Mouse (Mus musculus) megakaryocyte progenitor cell, adult 5-6 weeks (primary cell): ENCODE data around the gene Acmsd. TPM values are rescaled to one million over a fixed set of nuclear protein-coding genes. Genes with fewer than 3 reads are reported as not detected.

ENCODE experiments used
- ATAC-seq: replicated peaks from 2 replicates; pipeline ENCODE4 v1.8.0; 2016; ENCODE audit warnings: mild to moderate bottlenecking, moderate TSS enrichment, inconsistent platforms; ENCODE audit not compliant: poor library complexity
- total RNA-seq, 2 experiments: library from RNA; stranded (forward) in 1 of 2; stranded (reverse) in 1 of 2; fragments of 157-497, 149-512 nt in 1 of 2; fragments of 200-1000 nt in 1 of 2; gene quantifications; 2 replicates each; pipeline versions ENCODE4 v1.2.3 to v1.2.4; 2015 to 2017

Acmsd gene
- total RNA-seq, 2 experiments from 2014 or later: 1.4 to 2.4 TPM

GRCm38 (mm10) chr1:127774501-127774880, 45.3 kb downstream of the Acmsd start:
- peak; percentile 6; the same call in 1 of the 2 replicates for ATAC-seq

- ATAC-seq: no peak
These were observed 46.0 kb downstream of the Acmsd start for GRCm38 (mm10) chr1:127775206-127775720.

DNA sequence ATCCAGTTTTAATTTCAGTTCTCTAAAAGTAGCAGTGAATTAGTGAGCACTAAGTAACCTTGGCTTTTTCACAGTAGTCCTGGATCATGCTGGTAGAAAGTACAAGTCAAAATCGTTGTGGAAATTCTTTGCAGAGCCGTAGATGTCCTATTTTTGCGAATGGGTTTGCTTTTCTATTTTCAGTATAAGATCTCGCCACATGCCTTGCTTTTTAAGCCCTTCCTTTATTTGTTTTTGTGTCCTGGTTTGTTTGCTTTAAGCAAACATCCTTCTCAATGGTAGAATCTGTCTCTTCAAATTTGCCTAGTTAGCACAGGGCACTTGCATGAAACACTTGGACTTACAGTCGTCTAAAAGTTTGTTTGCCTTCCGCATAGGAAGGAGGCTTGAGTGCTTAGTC, 47.0 kb downstream of the Acmsd start:
- ATAC-seq: no peak

GRCm38 (mm10) chr1:127778611-127779010, 49.4 kb downstream of the Acmsd start:
- no peak for ATAC-seq

GRCm38 (mm10) chr1:127780142-127780541, 50.9 kb downstream of the Acmsd start:
- ATAC-seq: peak; percentile 40

- ATAC-seq: peak; percentile 40
These were observed 51.6 kb downstream of the Acmsd start for GRCm38 (mm10) chr1:127780849-127781248.

- ATAC-seq: no peak
These were observed 54.6 kb downstream of the Acmsd start for GRCm38 (mm10) chr1:127783862-127784261.

GRCm38 (mm10) chr1:127785882-127786281, 56.7 kb downstream of the Acmsd start:
- ATAC-seq: peak; percentile 83

DNA sequence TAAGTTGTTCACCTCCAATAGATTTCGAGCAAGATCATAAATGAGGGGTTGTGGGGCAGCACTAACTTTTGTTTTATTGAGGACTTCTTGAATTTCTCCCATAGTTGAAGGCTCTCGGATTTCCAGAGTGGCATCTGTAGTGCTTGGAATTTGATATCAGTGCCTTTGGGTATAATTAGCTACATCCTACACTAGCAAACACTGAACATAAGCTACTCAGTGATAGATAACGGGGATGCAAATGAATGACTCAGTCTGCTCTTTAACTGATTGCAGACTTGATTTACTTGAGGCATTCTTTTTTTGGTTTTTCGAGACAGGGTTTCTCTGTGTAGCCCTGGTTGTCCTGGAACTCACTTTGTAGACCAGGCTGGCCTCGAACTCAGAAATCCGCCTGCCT, 59.7 kb downstream of the Acmsd start:
- no peak for ATAC-seq

DNA sequence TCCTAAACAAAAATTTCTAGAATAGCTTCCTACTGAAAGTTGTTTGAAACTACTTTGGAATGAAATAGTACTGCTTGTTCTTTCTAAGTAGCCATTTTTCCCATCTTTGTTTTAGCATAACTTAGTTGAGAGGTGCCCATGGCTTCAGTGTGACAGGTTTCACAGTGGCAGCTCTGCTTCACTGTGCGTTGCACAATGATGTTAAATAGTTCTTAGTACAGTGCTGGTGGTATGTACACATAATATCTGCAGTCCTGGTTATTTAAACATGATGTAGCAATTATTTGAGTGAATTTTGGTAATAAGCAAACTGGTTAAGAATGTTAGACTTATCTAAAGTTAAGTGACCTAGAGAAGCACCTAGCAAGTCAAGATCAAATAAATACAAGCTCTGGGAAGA, 64.2 kb downstream of the Acmsd start:
- no peak for ATAC-seq

GRCm38 (mm10) chr1:127795087-127795769, 66.0 kb downstream of the Acmsd start:
- ATAC-seq: no peak

GRCm38 (mm10) chr1:127796341-127796740, 67.1 kb downstream of the Acmsd start:
- no peak for ATAC-seq

- ATAC-seq: no peak
These were observed 67.5 kb downstream of the Acmsd start for GRCm38 (mm10) chr1:127796752-127797151.

- no peak for ATAC-seq
These were observed 73.7 kb downstream of the Acmsd start for GRCm38 (mm10) chr1:127802916-127803315.

- no peak for ATAC-seq
These were observed 79.5 kb downstream of the Acmsd start for GRCm38 (mm10) chr1:127808671-127809070.

GRCm38 (mm10) chr1:127812929-127813328, 83.7 kb downstream of the Acmsd start:
- no peak for ATAC-seq

DNA sequence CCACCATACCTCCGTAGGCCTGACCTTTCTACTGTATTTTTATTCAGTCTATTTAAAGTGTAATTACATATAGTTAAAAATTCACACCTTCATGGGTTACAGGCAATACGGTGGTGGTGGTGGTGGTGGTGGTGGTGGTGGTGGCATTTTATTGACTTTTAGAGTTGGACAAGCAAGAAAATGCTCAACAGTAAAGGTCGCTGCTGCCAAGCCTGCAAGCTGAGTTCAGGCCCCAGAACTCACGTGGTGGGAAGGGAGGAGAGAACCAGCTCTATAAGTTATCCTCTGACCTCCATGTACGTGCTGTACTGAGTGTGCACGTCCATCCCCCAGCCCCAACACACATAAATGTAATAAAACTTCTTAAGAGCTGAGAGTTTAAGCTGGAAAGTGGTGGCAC, 87.2 kb downstream of the Acmsd start:
- no peak for ATAC-seq

Other genes starting within 250 kb of the Acmsd start
- not detected in 2 replicates for gene Tmem163, start 49.9 kb upstream of the Acmsd start, total RNA-seq (2015)
- gene Tmem163, start 49.9 kb upstream of the Acmsd start, total RNA-seq (2017): not detected in 2 replicates
- gene Ccnt2, start 44.8 kb downstream of the Acmsd start, total RNA-seq (2015): 30.7 and 32.9 TPM in 2 replicates
- gene Ccnt2, start 44.8 kb downstream of the Acmsd start, total RNA-seq (2017): 36.4 and 48.2 TPM in 2 replicates
- 0.32 and 0.35 TPM in 2 replicates for gene Map3k19, start 125.6 kb downstream of the Acmsd start, total RNA-seq (2015)
- 0.10 TPM in 1 of 2 replicates, not detected in the other for gene Map3k19, start 125.6 kb downstream of the Acmsd start, total RNA-seq (2017)
- gene Rab3gap1, start 139.4 kb downstream of the Acmsd start, total RNA-seq (2015): 14.1 and 16.1 TPM in 2 replicates
- gene Rab3gap1, start 139.4 kb downstream of the Acmsd start, total RNA-seq (2017): 40.3 and 47.3 TPM in 2 replicates